Comparison of ENCODE assay signal across 17 mouse cellular contexts in genomic region chr1:182105023-182105422, GRCm38 (mm10). TPM values are rescaled to one million over a fixed set of nuclear protein-coding genes. Genes with fewer than 3 reads are reported as not detected.
"Had no signal": no experiment of that assay in that cellular context is flagged by ENCODE, and none has a peak within 500 bp of the region (broad histone marks: within the 10 kb centered on the region; RNA-seq: fewer than 3 reads in every experiment).

No protein-coding gene starts in this region.

- H3K9ac ChIP-seq: limb, embryonic 15.5 days; liver, embryonic 13.5 days; liver, postnatal 0 days; lung, embryonic 15.5 days; midbrain, embryonic 15.5 days; neural tube, embryonic 13.5 days had no signal

- H3K27me3 ChIP-seq: limb, embryonic 15.5 days; liver, embryonic 13.5 days; lung, embryonic 15.5 days; midbrain, embryonic 15.5 days; neural tube, embryonic 13.5 days had no signal

- H3K9me3 ChIP-seq: limb, embryonic 15.5 days; liver, embryonic 13.5 days; lung, embryonic 15.5 days; midbrain, embryonic 15.5 days; neural tube, embryonic 13.5 days had no signal

- H3K4me1 ChIP-seq: midbrain, embryonic 15.5 days had no signal

- H3K4me3 ChIP-seq: layer of hippocampus, adult 2 months; limb, embryonic 15.5 days; liver, embryonic 13.5 days; lung, embryonic 15.5 days; midbrain, embryonic 15.5 days; neural tube, embryonic 13.5 days had no signal

- H3K36me3 ChIP-seq: limb, embryonic 15.5 days; liver, embryonic 13.5 days; lung, embryonic 15.5 days; midbrain, embryonic 15.5 days; neural tube, embryonic 13.5 days had no signal

- H3K27ac ChIP-seq: layer of hippocampus, adult 2 months; limb, embryonic 15.5 days; liver, embryonic 13.5 days; lung, embryonic 15.5 days; midbrain, embryonic 15.5 days; neural tube, embryonic 13.5 days had no signal

- ATAC-seq: liver, postnatal 0 days; midbrain, embryonic 15.5 days had no signal

- H3K4me2 ChIP-seq: limb, embryonic 15.5 days; liver, embryonic 13.5 days; lung, embryonic 15.5 days; midbrain, embryonic 15.5 days; neural tube, embryonic 13.5 days had no signal

- DNase-seq: kidney, adult 9 months; kidney, postnatal 10 days; kidney, postnatal 4 days; liver, embryonic 13.5 days; liver, postnatal 0 days; retina, postnatal 1 day; right cerebral cortex, postnatal 4 days; spleen, adult 18-20 months; thymus, adult 18-20 months; thymus, postnatal 14 days had no signal

RNA-seq across cellular contexts. Expression of gene Vmn1r1, which starts 59.3 kb away (rescaled TPM):
- polyA plus RNA-seq: limb, embryonic 11.5 days; limb, embryonic 15.5 days; liver, embryonic 13.5 days; liver, postnatal 0 days; lung, embryonic 15.5 days; midbrain, embryonic 15.5 days; neural tube, embryonic 13.5 days; stomach, embryonic 14.5 days had no signal
